Mouse (Mus musculus) lung, embryonic 16.5 days (tissue): Measurements from ENCODE around the gene Kazn. TPM values are rescaled to one million over a fixed set of nuclear protein-coding genes. Genes with fewer than 3 reads are reported as not detected.

Experiments used
- ATAC-seq: fragments of 200-750 bp; cut with Nextera tagmentation; 2 replicates; pipeline ENCODE4 v1.8.0; 2017; ENCODE audit warnings: low read depth, mild to moderate bottlenecking, moderate library complexity
- H3K27ac ChIP-seq: fragments of 300-500 bp; sonication (generic); 2 replicates; pipeline ENCODE4 v1.5.1; 2014; ENCODE audit warnings: mild to moderate bottlenecking, control low read depth, low read length
- H3K27me3 ChIP-seq: fragments of 300-500 bp; sonication (generic); 2 replicates; pipeline ENCODE4 v1.6.1; 2014; ENCODE audit warnings: low read depth, low read length, mixed read lengths; ENCODE audit not compliant: control insufficient read depth, insufficient read depth
- H3K36me3 ChIP-seq: fragments of 300-500 bp; sonication (generic); 2 replicates; pipeline ENCODE4 v1.6.1; 2014; ENCODE audit warnings: low read length; ENCODE audit not compliant: control insufficient read depth, insufficient read depth
- H3K4me1 ChIP-seq: fragments of 300-500 bp; sonication (generic); replicated peaks from 2 replicates; pipeline ENCODE4 v1.6.1; 2014; ENCODE audit warnings: low read length, mixed read lengths; ENCODE audit not compliant: control insufficient read depth, insufficient read depth
- H3K4me2 ChIP-seq: fragments of 300-500 bp; sonication (generic); 2 replicates; pipeline ENCODE4 v1.6.1; 2014; ENCODE audit warnings: low read depth, low read length, control low read depth
- H3K4me3 ChIP-seq: fragments of 300-500 bp; sonication (generic); 2 replicates; pipeline ENCODE4 v1.5.1; 2014; ENCODE audit warnings: mild to moderate bottlenecking, low read length, control low read depth
- H3K9ac ChIP-seq: fragments of 300-500 bp; sonication (generic); 2 replicates; pipeline ENCODE4 v1.6.1; 2014; ENCODE audit warnings: low read length, control low read depth
- H3K9me3 ChIP-seq: fragments of 300-500 bp; sonication (generic); 2 replicates; pipeline ENCODE4 v1.6.1; 2016; ENCODE audit warnings: low read length; ENCODE audit not compliant: control insufficient read depth
- WGBS: fragments of 180-500 bp; shearing (Covaris S2); extraction: QIAGEN DNeasy Blood & Tissue Kit; methylation state at CpG from one replicate; pipeline ENCODE4 v1.1.7; 2014; 5-methylcytosine and 5-hydroxymethylcytosine counted together
- polyA plus RNA-seq: library from polyadenylated mRNA; unstranded; fragments of >200 nt; fragmentation: Nextera tagmentation; extraction: Ambion mirVana; gene quantifications from 2 replicates; pipeline ENCODE4 v1.2.1, GENCODE M21; 2015

The Kazn gene
- polyA plus RNA-seq, 1 experiment from 2014 or later: 11.4 TPM

- peak overlapping the region; percentile 95 for H3K27ac ChIP-seq
- peaks cover 3% of the 10 kb centered on the region; the same call in 1 of the 2 replicates for H3K9me3 ChIP-seq
- peaks cover 54% of the 10 kb centered on the region for H3K4me1 ChIP-seq
- H3K36me3 ChIP-seq: no peaks in the 10 kb centered on the region
- 3% methylated on average over 3 of the region's 3 CpGs for WGBS
- ATAC-seq: peak; percentile 85
- H3K4me3 ChIP-seq: no peak overlapping the region
- H3K27me3 ChIP-seq: no peaks in the 10 kb centered on the region
- no peak overlapping the region for H3K9ac ChIP-seq
- peak overlapping the region; percentile 46 for H3K4me2 ChIP-seq
These were observed 58.9 kb downstream of the Kazn start for GRCm38 (mm10) chr4:142180289-142180688.

- Histone ChIP-seq H3K4me2 (peak overlapping the region; percentile 46), H3K27me3 (no peaks in the 10 kb centered on the region), H3K36me3 (no peaks in the 10 kb centered on the region), H3K4me1 (peaks cover 59% of the 10 kb centered on the region), H3K9me3 (peaks cover 3% of the 10 kb centered on the region; the same call in 1 of the 2 replicates), H3K4me3 (no peak overlapping the region), H3K9ac (no peak overlapping the region), H3K27ac (peak overlapping the region; percentile 95)
- peak; percentile 82 for ATAC-seq
- 6% methylated on average over 13 of the region's 13 CpGs for WGBS
These were observed 59.7 kb downstream of the Kazn start for GRCm38 (mm10) chr4:142179531-142179930.

- H3K27ac ChIP-seq: no peak overlapping the region
- no peak for ATAC-seq
- no peak overlapping the region for H3K4me2 ChIP-seq
- WGBS: 91% methylated on average over 3 of the region's 3 CpGs
- H3K9ac ChIP-seq: no peak overlapping the region
- H3K36me3 ChIP-seq: no peaks in the 10 kb centered on the region
- peaks cover 74% of the 10 kb centered on the region for H3K4me1 ChIP-seq
- H3K4me3 ChIP-seq: no peak overlapping the region
- no peaks in the 10 kb centered on the region for H3K27me3 ChIP-seq
- peaks cover 3% of the 10 kb centered on the region; the same call in 1 of the 2 replicates for H3K9me3 ChIP-seq
These were observed 62.5 kb downstream of the Kazn start for GRCm38 (mm10) chr4:142176732-142177131.

GRCm38 (mm10) chr4:142173981-142174485, 65.2 kb downstream of the Kazn start:
- Histone ChIP-seq H3K27me3 (no peaks in the 10 kb centered on the region), H3K36me3 (no peaks in the 10 kb centered on the region), H3K9me3 (peaks cover 3% of the 10 kb centered on the region; the same call in 1 of the 2 replicates), H3K4me3 (no peak overlapping the region), H3K27ac (peak overlapping the region; percentile 72), H3K4me1 (peaks cover 59% of the 10 kb centered on the region), H3K4me2 (no peak overlapping the region), H3K9ac (no peak overlapping the region)
- 30% methylated on average over 6 of the region's 6 CpGs for WGBS
- peak; percentile 80 for ATAC-seq

- ATAC-seq: no peak
- WGBS: 82% methylated on average over 4 of the region's 4 CpGs
- no peaks in the 10 kb centered on the region for H3K27me3 ChIP-seq
- H3K4me3 ChIP-seq: no peak overlapping the region
- no peak overlapping the region for H3K4me2 ChIP-seq
- H3K36me3 ChIP-seq: no peaks in the 10 kb centered on the region
- H3K9me3 ChIP-seq: peaks cover 3% of the 10 kb centered on the region; the same call in 1 of the 2 replicates
- H3K27ac ChIP-seq: peak overlapping the region; percentile 72; the same call in 1 of the 2 replicates
- H3K4me1 ChIP-seq: peaks cover 48% of the 10 kb centered on the region
- H3K9ac ChIP-seq: no peak overlapping the region
These were observed 66.3 kb downstream of the Kazn start for GRCm38 (mm10) chr4:142172942-142173341.

GRCm38 (mm10) chr4:142171788-142172497, 67.3 kb downstream of the Kazn start:
- 68% methylated on average over 7 of the region's 8 CpGs for WGBS
- H3K4me2 ChIP-seq: no peak overlapping the region
- H3K4me3 ChIP-seq: no peak overlapping the region
- H3K9ac ChIP-seq: no peak overlapping the region
- H3K9me3 ChIP-seq: peaks cover 3% of the 10 kb centered on the region; the same call in 1 of the 2 replicates
- no peaks in the 10 kb centered on the region for H3K27me3 ChIP-seq
- peaks cover 45% of the 10 kb centered on the region for H3K4me1 ChIP-seq
- no peak overlapping the region for H3K27ac ChIP-seq
- no peak for ATAC-seq
- H3K36me3 ChIP-seq: no peaks in the 10 kb centered on the region

- WGBS: 56% methylated on average over 18 of the region's 18 CpGs
- Histone ChIP-seq H3K36me3 (no peaks in the 10 kb centered on the region), H3K4me2 (no peak overlapping the region), H3K27me3 (no peaks in the 10 kb centered on the region), H3K9me3 (no peaks in the 10 kb centered on the region), H3K4me1 (peaks cover 52% of the 10 kb centered on the region), H3K4me3 (no peak overlapping the region), H3K9ac (0 out of 2 replicates have a peak overlapping the region, but pooled peaks have one; percentile 15), H3K27ac (peak overlapping the region; percentile 1; the same call in 1 of the 2 replicates)
- no peak for ATAC-seq
These were observed 68.1 kb downstream of the Kazn start for GRCm38 (mm10) chr4:142170882-142171768.

GRCm38 (mm10) chr4:142169636-142170035, 69.6 kb downstream of the Kazn start:
- WGBS: 55% methylated on average over 4 of the region's 4 CpGs
- no peak overlapping the region for H3K4me2 ChIP-seq

DNA sequence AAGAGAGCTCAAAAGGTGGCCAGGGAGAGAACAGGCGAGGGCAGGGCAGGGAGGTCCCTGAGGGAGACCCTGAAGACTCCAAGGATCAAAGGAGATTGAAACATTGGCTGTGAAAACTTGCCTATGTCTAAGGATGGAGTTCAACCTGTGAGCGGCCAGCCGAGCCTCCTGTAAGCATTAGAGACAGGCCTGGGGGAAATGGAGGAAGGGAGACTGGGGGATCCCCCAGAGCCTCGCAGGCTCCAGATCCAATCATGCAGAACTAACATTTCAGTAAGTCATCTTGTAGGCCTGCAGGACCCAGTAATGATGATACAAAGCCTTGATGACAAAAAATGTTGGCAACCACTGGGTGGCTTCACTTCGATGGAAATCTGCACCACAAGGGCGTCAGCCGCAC, 70.8 kb downstream of the Kazn start:
- Histone ChIP-seq H3K9me3 (no peaks in the 10 kb centered on the region), H3K9ac (no peak overlapping the region), H3K27me3 (no peaks in the 10 kb centered on the region), H3K4me3 (no peak overlapping the region), H3K27ac (no peak overlapping the region), H3K36me3 (no peaks in the 10 kb centered on the region), H3K4me2 (no peak overlapping the region), H3K4me1 (peaks cover 54% of the 10 kb centered on the region)
- 89% methylated on average over 7 of the region's 7 CpGs for WGBS
- ATAC-seq: no peak

More at GRCm38 (mm10) chr4:142169636-142170035, 69.6 kb downstream of the Kazn start:
- no peak for ATAC-seq
- H3K27me3 ChIP-seq: no peaks in the 10 kb centered on the region
- no peaks in the 10 kb centered on the region for H3K36me3 ChIP-seq
- H3K27ac ChIP-seq: no peak overlapping the region
- no peak overlapping the region for H3K9ac ChIP-seq
- no peak overlapping the region for H3K4me3 ChIP-seq
- H3K4me1 ChIP-seq: peaks cover 54% of the 10 kb centered on the region
- H3K9me3 ChIP-seq: no peaks in the 10 kb centered on the region
